Mouse (Mus musculus) C2C12 (cell line): ENCODE data around the gene Ttc38. TPM values are rescaled to one million over a fixed set of nuclear protein-coding genes. Genes with fewer than 3 reads are reported as not detected.

ENCODE experiments used
- H3K27me3 ChIP-seq: one replicate; pipeline ENCODE4 v1.6.1; 2011; ENCODE audit not compliant: control insufficient read depth, insufficient read depth, insufficient read length
- H3K36me3 ChIP-seq: one replicate; pipeline ENCODE4 v1.6.1; 2011; ENCODE audit not compliant: control insufficient read depth, insufficient read depth
- H3K4me3 ChIP-seq: one replicate; pipeline ENCODE4 v1.5.1; 2011; ENCODE audit warnings: mild to moderate bottlenecking, control low read depth; ENCODE audit not compliant: poor library complexity, insufficient read depth, severe bottlenecking
- H3K79me2 ChIP-seq: one replicate; pipeline ENCODE4 v1.6.1; 2011; ENCODE audit not compliant: control insufficient read depth, insufficient read depth
- H3K79me3 ChIP-seq: one replicate; pipeline ENCODE4 v1.6.1; 2011; ENCODE audit warnings: low read depth, control low read depth
- H3ac ChIP-seq: one replicate; pipeline ENCODE3; 2011; ENCODE audit warnings: low read depth; ENCODE audit not compliant: control insufficient read depth, insufficient read length
- CEBPB ChIP-seq: IDR thresholded peaks from one replicate; pipeline ENCODE4 v1.6.1; 2011; ENCODE audit warnings: low read depth, mild to moderate bottlenecking, control low read depth, moderate library complexity
- CTCF ChIP-seq: IDR thresholded peaks from one replicate; pipeline ENCODE4 v1.5.1; 2011; ENCODE audit not compliant: control insufficient read depth, insufficient read depth, insufficient read length
- FOSL1 ChIP-seq: IDR thresholded peaks from one replicate; pipeline ENCODE4 v1.8.0; 2011; ENCODE audit warnings: mild to moderate bottlenecking, low read length; ENCODE audit not compliant: poor library complexity, insufficient read depth, severe bottlenecking
- MAX ChIP-seq: IDR thresholded peaks from one replicate; pipeline ENCODE4 v1.6.1; 2011; ENCODE audit warnings: mild to moderate bottlenecking, control low read depth
- MYOD1 ChIP-seq: IDR thresholded peaks from one replicate; pipeline ENCODE4 v1.6.1; 2011; ENCODE audit warnings: low read depth; ENCODE audit not compliant: control insufficient read depth, insufficient read length
- MYOG ChIP-seq: IDR thresholded peaks from one replicate; pipeline ENCODE4 v1.6.1; 2011; ENCODE audit not compliant: control insufficient read depth, insufficient read length; ENCODE audit errors: extremely low read depth
- USF1 ChIP-seq: IDR thresholded peaks from one replicate; pipeline ENCODE4 v1.6.1; 2011; ENCODE audit warnings: low read depth, mild to moderate bottlenecking, control low read depth, moderate library complexity
- long read RNA-seq, 2 experiments: library from polyadenylated mRNA; unstranded; transcript quantifications; one replicate each; pipeline ENCODE4 v2.0.0; 2019 to 2020
- polyA plus RNA-seq: library from polyadenylated mRNA; unstranded; fragments of >200 nt; fragmentation: generic; extraction: Trizol; gene quantifications from one replicate; pipeline ENCODE4 v1.2.1, GENCODE M21; 2012; ENCODE audit warnings: missing spikeins

The Ttc38 gene
- 0.07 TPM for polyA plus RNA-seq
- long read RNA-seq, experiment 1, result 0 reads
- long read RNA-seq, experiment 2, partial matches to known transcripts, result 1 of 4 reads
- long read RNA-seq, experiment 2, other reads (novel, unspliced or antisense), result 0 of 4 reads

- Histone ChIP-seq H3K79me3 (no peaks in the 10 kb centered on the region), H3K27me3 (peaks cover 75% of the 10 kb centered on the region), H3K79me2 (no peaks in the 10 kb centered on the region), H3ac (no peak within 1 kb of the TSS), H3K36me3 (no peaks in the 10 kb centered on the region), H3K4me3 (no peak within 1 kb of the TSS)
- TF ChIP-seq MYOD1 (no peak), MAX (no peak), USF1 (no peak), FOSL1 (no peak), CEBPB (no peak), CTCF (no peak), MYOG (no peak)
Measured at GRCm38 (mm10) chr15:85831954-85832590, at the start of gene Ttc38. Gene Ttc38 (plus strand): TSS chr15:85832306.

- no peaks in the 10 kb centered on the region for H3K79me2 ChIP-seq
- no peak overlapping the region for H3K4me3 ChIP-seq
- no peaks in the 10 kb centered on the region for H3K36me3 ChIP-seq
- no peaks in the 10 kb centered on the region for H3K79me3 ChIP-seq
- TF ChIP-seq CTCF, result no peak
- H3K27me3 ChIP-seq, result peaks cover 34% of the 10 kb centered on the region
- no peak overlapping the region for H3ac ChIP-seq
Measured at GRCm38 (mm10) chr15:85783146-85783545, 49.0 kb upstream of the Ttc38 start.

- no peak for TF ChIP-seq CTCF
- TF ChIP-seq USF1, result no peak
- no peak for TF ChIP-seq CEBPB
- TF ChIP-seq MYOG, result no peak
- no peak for TF ChIP-seq MAX
- no peak for TF ChIP-seq FOSL1
- no peak for TF ChIP-seq MYOD1
- H3K79me2 ChIP-seq, result no peaks in the 10 kb centered on the region
- H3ac ChIP-seq, result no peak overlapping the region
- no peak overlapping the region for H3K4me3 ChIP-seq
- no peaks in the 10 kb centered on the region for H3K36me3 ChIP-seq
- no peaks in the 10 kb centered on the region for H3K79me3 ChIP-seq
- H3K27me3 ChIP-seq, result peaks cover 41% of the 10 kb centered on the region
Measured at GRCm38 (mm10) chr15:85784341-85784740, 47.8 kb upstream of the Ttc38 start.

GRCm38 (mm10) chr15:85786711-85787110 lies 45.4 kb upstream of the Ttc38 start:
- no peak overlapping the region for H3K4me3 ChIP-seq
- H3K79me2 ChIP-seq, result no peaks in the 10 kb centered on the region
- TF ChIP-seq MYOD1, result no peak
- TF ChIP-seq CTCF, result no peak
- no peak for TF ChIP-seq CEBPB
- H3K79me3 ChIP-seq, result no peaks in the 10 kb centered on the region
- H3K27me3 ChIP-seq, result peaks cover 58% of the 10 kb centered on the region
- H3K36me3 ChIP-seq, result no peaks in the 10 kb centered on the region
- H3ac ChIP-seq, result no peak overlapping the region

- Histone ChIP-seq H3K27me3 (peaks cover 64% of the 10 kb centered on the region), H3K36me3 (no peaks in the 10 kb centered on the region), H3ac (no peak overlapping the region), H3K79me2 (no peaks in the 10 kb centered on the region), H3K4me3 (no peak overlapping the region), H3K79me3 (no peaks in the 10 kb centered on the region)
- TF ChIP-seq MAX (no peak), CEBPB (no peak), CTCF (no peak), FOSL1 (no peak), MYOD1 (no peak), MYOG (no peak), USF1 (no peak)
Measured at GRCm38 (mm10) chr15:85787482-85787881, 44.6 kb upstream of the Ttc38 start.

- H3ac ChIP-seq, result no peak overlapping the region
- no peak for TF ChIP-seq MYOD1
- no peak for TF ChIP-seq CTCF
- TF ChIP-seq MAX, result no peak
- TF ChIP-seq MYOG, result no peak
- no peaks in the 10 kb centered on the region for H3K79me2 ChIP-seq
- no peaks in the 10 kb centered on the region for H3K79me3 ChIP-seq
- H3K4me3 ChIP-seq, result no peak overlapping the region
- H3K27me3 ChIP-seq, result peaks cover 70% of the 10 kb centered on the region
- H3K36me3 ChIP-seq, result no peaks in the 10 kb centered on the region
Measured at GRCm38 (mm10) chr15:85788051-85788450, 44.1 kb upstream of the Ttc38 start.
